Mouse (Mus musculus) testis, adult 2 months (tissue): ENCODE measurements around the gene Eva1c.

Experiments used
- CTCF ChIP-seq: fragments of 200-500 bp; IDR thresholded peaks from 2 replicates; pipeline ENCODE4 v1.5.1; 2012; ENCODE audit warnings: low read depth, mild to moderate bottlenecking, inconsistent platforms, low read length, moderate library complexity; ENCODE audit not compliant: control insufficient read depth, insufficient read depth, insufficient replicate concordance
- POLR2A ChIP-seq: fragments of 200-500 bp; IDR thresholded peaks from 2 replicates; pipeline ENCODE4 v1.6.1; 2012; ENCODE audit warnings: low read depth, mild to moderate bottlenecking, inconsistent platforms, low read length, moderate library complexity; ENCODE audit not compliant: control insufficient read depth

DNA sequence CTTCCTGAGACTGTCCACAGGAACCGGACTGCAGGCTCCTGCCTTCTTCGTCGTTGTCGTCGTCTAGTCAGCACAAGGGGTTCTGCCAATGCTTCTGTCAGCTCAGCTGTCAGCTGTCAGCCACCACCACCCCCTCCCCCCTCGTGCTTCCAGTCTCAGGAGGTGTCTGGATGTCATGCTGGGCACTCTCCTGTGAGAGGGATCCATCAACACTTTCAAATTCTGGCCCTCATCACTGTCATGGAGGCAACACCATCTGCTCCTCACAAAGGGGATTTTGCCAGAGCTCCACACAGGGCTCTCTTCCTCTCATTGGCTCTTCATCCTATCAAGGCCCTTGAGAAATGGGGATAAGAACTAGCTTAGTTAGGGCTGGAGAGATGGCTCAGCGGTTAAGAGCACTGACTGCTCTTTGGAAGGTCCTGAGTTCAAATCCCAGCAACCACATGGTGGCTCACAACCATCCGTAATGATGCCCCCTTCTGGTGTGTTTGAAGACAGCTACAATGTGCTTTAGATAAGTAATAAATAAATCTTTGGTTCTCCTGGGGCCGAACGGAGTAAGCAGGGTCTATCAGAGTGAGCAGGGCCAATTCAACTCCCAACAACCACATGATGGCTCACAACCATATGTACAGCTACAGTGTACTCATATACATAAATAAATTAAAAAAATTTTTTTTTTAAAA is 95.1 kb downstream of the Eva1c start:
- TF ChIP-seq POLR2A (no peak), CTCF (no peak)
